Mouse (Mus musculus): ENCODE data around the gene Tut1.
"Not testable (repeated sequence)": the region's sequence is repeated elsewhere in the genome, so short reads cannot be mapped to it uniquely, and the experiment has no call there.

Tut1 gene

GRCm38 (mm10) chr19:8984255-8984868 lies 30.7 kb downstream of the Tut1 start:
- peak; percentile 92 for DNase-seq

- no peak for DNase-seq
These were observed 32.2 kb downstream of the Tut1 start for GRCm38 (mm10) chr19:8985891-8986290.

GRCm38 (mm10) chr19:8987816-8988215 lies 34.2 kb downstream of the Tut1 start:
- DNase-seq: no peak

GRCm38 (mm10) chr19:8988346-8989065 lies 34.9 kb downstream of the Tut1 start:
- no peak for DNase-seq

DNA sequence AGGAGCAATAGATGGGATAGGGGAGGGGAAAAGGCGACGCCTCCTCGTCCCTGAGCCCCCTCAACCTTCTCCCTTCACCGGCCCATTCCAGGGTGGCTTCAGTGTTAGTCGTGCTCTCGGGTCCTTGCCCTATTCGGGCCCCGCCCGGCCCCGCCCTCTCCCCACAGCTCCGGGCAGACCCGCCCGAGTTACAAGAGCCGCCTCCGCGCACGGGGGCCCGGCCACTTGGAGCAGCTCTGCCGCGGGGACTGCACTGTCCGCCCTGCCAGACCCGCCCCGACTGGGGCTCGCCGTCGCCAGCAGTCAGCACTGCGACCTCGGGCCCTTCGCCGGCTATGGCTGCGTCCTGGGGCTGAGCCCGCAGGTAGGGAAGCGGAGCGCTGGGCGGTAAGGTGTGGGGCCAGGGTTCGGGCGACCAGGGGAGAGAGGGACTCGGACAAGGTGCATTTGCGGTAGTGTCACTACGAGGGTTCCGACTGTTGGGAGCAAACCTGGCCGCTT lies 35.5 kb downstream of the Tut1 start, which contains the start of gene Ahnak:
Ahnak (plus strand) TSS at position 219 of the 501 bp plus-strand sequence.
- DNase-seq: peak; percentile 48

GRCm38 (mm10) chr19:8989567-8990431 lies 36.2 kb downstream of the Tut1 start:
- DNase-seq: peak; percentile 75

DNA sequence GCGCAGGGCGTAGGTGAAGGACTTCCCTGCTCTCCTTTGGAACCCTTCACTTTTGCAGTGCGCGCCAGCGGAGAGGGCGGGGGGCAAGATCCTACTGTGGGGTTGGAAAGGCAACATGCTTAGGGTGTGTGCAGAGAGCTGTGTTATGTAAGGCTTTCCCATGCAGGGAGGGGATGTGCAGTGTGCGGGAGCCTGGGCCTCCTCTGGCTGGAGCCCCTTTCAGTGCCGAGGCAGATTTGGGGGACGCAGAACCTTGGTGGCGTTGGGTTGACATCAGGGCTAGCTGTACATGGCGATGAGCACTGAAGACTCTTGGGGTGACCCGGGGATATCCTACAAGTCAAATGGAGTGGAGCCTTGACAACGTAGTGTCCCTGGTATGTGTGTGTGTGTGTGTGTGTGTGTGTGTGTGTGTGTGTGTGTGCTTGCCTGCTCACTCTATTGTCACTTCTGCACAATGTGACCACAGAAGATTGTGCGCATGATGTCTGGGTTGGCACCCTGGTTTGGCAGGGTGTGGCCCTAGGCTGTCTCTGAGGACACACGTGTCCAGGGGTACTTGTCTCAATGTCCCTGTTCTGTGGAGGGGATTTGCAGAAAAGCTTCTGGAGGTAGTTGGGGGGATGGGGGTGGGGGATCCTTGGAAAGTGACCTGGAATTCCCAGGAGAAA lies 36.9 kb downstream of the Tut1 start:
- no peak for DNase-seq

- DNase-seq: peak; percentile 35
These were observed 37.7 kb downstream of the Tut1 start for GRCm38 (mm10) chr19:8991245-8991870.

DNA sequence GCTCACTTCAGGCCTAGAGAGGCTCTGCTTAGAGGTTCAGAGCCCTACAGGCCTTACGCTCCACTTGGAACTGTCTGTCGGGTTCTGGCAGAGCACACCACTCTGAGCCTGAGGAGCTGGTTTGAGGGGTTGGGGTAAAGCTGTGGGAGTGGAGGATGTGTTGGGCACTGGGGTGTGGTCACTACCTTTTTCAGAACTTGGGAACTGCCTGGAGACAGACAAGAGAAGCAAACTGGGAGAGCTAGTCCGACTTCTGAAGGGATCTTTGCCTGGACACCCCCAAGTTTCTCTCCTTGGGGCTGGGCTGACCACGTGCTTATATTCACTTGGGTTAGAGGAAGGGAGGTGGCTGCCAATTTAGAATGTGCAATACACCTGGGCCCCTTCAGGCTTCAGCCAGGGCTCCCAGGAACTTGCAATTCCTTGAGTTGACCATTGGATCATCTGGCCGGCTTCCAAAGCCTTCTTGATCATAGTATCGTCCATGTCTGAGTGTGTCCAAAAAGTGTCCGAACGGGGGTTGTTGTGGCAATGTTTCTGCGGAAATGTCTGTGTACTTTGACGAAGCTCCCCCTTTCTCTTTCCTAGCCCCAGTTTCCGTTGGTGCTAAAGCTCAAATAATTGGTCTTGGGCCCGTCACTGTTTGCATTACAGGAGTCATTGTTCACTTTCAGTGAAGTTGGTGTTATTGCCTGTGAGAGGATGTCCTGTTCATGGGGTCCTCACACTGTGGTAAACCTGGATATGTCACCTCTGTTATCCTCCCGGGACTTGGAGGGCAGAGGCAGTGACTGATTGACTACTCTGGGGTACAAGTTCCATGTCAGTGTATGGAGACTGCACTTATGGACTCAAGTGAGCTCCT lies 38.5 kb downstream of the Tut1 start:
- no peak for DNase-seq

DNA sequence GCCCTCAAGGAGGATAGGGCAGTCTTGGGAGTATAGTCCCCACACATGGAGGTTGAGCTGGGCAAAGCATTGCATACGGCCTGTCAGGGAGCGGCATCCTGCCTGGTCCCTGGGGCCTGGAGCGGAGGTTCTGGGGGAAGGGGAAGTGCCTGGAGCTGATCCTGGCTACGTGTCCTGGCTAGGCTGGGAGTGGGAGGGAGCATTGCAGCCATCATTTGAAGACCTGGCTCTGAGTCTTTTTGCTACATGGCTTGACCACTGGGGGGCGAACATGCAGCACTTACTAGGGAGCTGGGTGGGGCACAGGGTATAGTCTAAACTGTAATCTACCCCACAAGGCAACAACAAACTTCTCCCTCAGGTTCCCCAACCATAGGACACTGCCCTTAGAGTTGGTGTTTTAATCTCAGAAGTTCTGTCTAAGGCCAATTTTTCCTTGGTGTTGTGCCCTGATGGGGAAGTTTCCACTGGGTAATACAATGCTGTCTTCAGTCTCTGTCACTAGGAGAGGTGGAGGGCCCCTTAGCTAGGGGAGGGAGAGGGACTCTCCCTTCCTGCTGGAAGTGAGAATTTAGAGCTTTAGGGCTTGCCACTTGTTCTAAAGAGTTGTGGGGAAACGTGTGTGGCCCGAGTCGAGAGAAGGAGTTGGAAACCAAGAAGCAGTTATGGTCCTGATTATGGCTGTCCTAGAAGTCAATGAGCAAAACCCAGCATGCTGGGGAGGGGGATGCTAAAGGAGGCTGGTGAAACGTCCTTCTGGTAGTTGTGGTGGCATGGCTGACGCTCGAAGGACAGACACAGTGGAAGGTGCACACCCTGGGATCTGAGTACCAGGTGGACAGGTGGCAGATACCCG lies 39.4 kb downstream of the Tut1 start:
- DNase-seq: peak; percentile 72

DNA sequence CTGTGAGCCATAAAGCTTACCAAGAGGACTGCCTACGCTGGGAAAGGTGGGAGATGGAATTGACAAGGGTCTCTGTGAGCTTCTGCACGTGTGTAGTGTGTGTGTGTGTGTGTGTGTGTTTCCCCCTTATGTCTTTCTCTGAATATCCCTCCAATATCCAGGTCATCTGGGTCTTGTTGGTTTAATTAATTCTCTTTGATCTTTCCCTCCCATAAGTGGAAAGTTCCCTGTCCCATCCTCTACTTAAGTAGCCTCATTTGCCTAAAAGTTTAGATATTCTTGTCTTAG lies 39.9 kb downstream of the Tut1 start:
- DNase-seq: no peak

GRCm38 (mm10) chr19:8994813-8995607 lies 41.4 kb downstream of the Tut1 start:
- DNase-seq: no peak

GRCm38 (mm10) chr19:8996601-8997000 lies 43.0 kb downstream of the Tut1 start:
- DNase-seq: no peak

DNA sequence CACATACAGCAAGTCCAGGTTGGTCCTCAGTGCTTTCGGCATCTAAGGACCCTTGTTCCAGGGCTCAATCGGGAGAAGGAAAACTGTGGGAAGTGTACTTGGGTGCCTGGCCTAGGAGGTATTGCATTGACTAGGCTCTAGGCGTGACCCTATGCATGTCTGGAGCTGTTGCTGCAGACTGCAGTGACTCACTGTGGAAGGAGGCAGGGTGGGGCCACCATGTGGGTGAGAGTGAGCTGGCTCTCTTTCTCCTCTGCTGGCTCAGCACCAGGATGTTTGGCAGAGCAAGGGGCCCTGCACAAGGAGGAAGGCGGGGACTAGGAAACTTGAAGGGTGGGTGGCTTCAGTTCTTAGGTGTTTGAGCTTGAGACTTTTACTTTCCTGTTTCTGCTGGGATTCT lies 43.9 kb downstream of the Tut1 start:
- no peak for DNase-seq

DNA sequence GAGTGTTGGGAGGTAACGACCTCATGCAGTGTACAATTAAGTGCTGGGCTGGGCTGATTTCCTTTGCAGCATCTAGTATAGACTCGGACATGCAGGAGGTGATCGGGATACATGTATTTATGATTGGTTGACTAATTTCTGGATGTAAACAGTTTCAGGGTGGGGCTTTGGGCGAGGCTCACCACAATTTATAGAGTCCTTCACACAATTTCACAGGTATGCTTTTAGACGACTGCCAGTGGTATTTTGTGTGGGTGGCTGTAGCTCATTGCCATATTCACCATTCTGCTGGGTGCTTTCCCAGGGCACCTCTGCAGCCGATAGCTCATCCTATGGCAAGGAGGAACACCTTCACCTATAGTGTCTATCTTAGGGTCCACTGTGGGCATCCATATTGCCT lies 44.9 kb downstream of the Tut1 start:
- no peak for DNase-seq

GRCm38 (mm10) chr19:8999223-8999622 lies 45.6 kb downstream of the Tut1 start:
- no peak for DNase-seq

DNA sequence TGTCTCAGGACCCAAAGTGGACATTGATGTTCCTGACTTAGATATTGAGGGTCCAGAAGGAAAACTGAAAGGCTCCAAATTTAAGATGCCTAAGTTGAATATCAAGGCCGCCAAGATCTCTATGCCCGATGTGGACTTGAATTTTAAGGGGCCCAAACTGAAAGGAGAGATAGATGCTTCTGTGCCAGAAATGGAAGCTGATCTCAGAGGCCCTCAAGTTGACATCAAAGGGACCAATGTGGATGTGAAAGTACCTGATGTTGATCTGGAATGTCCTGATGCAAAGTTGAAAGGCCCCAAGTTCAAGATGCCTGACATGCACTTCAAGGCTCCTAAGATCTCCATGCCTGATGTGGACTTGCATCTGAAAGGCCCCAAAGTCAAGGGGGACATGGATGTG lies 53.3 kb downstream of the Tut1 start:
- DNase-seq: not testable (repeated sequence)
